Mouse (Mus musculus) cerebellum, adult 2 months (tissue): Measurements from ENCODE around the gene Dhx30. TPM values are rescaled to one million over a fixed set of nuclear protein-coding genes. Genes with fewer than 3 reads are reported as not detected.

Experiments
- DNase-seq, 2 experiments: peaks; one replicate each; pipeline ENCODE4 v3.0.0; 2021
- H3K27ac ChIP-seq: fragments of 200-500 bp; 2 replicates; pipeline ENCODE4 v1.5.1; 2012; ENCODE audit warnings: low read length, control low read depth, inconsistent platforms; ENCODE audit not compliant: insufficient read depth
- H3K27me3 ChIP-seq: fragments of 200-500 bp; 2 replicates; pipeline ENCODE4 v1.6.1; 2012; ENCODE audit warnings: inconsistent platforms, mild to moderate bottlenecking, low read length, moderate library complexity; ENCODE audit not compliant: control insufficient read depth, insufficient read depth
- H3K4me1 ChIP-seq: fragments of 200-500 bp; 2 replicates; pipeline ENCODE4 v1.6.1; 2011; ENCODE audit warnings: low read length; ENCODE audit not compliant: control insufficient read depth, insufficient read depth
- H3K4me3 ChIP-seq: fragments of 200-500 bp; replicated peaks from 2 replicates; pipeline ENCODE3; 2011; ENCODE audit warnings: mild to moderate bottlenecking, low read depth, low read length, control low read depth; ENCODE audit not compliant: insufficient read depth
- CTCF ChIP-seq: fragments of 200-500 bp; IDR thresholded peaks from 2 replicates; pipeline ENCODE4 v1.5.1; 2011; ENCODE audit warnings: low read depth, mild to moderate bottlenecking, control low read depth, low read length, moderate library complexity, borderline replicate concordance; ENCODE audit not compliant: insufficient read depth
- POLR2A ChIP-seq: fragments of 200-500 bp; IDR thresholded peaks from 2 replicates; pipeline ENCODE4 v1.6.1; 2011; ENCODE audit warnings: low read length, control low read depth, borderline replicate concordance; ENCODE audit not compliant: insufficient read depth
- WGBS: fragments of 180-500 bp; shearing (Covaris S2); methylation state at CpG from one replicate; pipeline ENCODE4 v1.1.7; 2018; 5-methylcytosine and 5-hydroxymethylcytosine counted together
- polyA plus RNA-seq: library from polyadenylated mRNA; depleted of rRNA; stranded (reverse); fragments of >200 nt; gene quantifications from 2 replicates; pipeline ENCODE4 v1.2.3, GENCODE M21; 2012

Gene Dhx30
- polyA plus RNA-seq, 1 experiment = 155 TPM

DNA sequence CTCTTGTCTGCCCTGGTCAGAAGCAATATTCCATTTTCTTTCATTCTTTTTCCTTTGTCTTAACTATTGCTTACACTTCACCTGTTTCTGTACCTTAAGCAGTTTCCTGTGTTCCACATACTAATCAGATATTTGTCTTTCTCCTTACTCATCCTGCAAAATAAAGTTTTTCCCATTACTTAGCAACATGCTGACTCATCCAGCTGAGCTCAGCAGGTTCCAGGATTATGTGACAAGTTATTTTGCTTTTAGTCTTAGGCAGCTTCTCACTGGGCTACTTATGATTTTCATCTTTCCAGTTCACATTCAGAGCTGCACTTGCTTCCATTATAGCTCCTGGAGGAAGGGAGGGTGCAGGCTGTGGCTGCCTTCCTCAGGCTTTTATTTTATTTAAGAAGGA lies 53.0 kb downstream of the Dhx30 start:
- TF ChIP-seq CTCF = no peak
- no peak for TF ChIP-seq POLR2A

DNA sequence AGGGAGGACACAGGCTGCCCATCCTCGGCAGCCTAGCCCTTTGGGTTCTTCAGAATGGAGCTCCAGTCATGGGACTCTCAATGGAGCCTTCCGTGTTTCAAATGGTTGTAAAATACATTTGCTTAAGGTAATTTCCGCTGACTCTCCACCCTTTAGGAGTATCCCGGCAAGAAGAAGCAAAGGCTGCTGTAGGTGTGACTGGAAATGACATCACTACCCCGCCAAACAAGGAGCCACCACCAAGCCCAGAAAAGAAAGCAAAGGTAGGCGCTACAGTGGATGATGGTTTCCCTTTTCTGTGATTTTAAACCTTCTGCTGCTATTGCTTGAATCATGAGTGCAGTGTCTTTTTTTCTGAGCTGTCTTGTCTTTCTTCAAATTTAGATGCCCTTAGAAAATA lies 54.8 kb downstream of the Dhx30 start:
- TF ChIP-seq POLR2A (no peak), CTCF (no peak)
- Histone ChIP-seq H3K4me1 (peaks cover 13% of the 10 kb centered on the region), H3K27me3 (no peaks in the 10 kb centered on the region), H3K4me3 (peak overlapping the region; percentile 6), H3K27ac (peak overlapping the region; percentile 56)
- no peak for DNase-seq
- 70% methylated on average over 6 of the region's 6 CpGs for WGBS

More for the DNA sequence above, 53.0 kb downstream of the Dhx30 start:
- DNase-seq = no peak
- Histone ChIP-seq H3K4me1 (peaks cover 13% of the 10 kb centered on the region), H3K27ac (no peak overlapping the region), H3K4me3 (no peak overlapping the region), H3K27me3 (no peaks in the 10 kb centered on the region)

- peak overlapping the region; percentile 56 for H3K27ac ChIP-seq
- H3K4me3 ChIP-seq = peak overlapping the region; percentile 6
- peaks cover 13% of the 10 kb centered on the region for H3K4me1 ChIP-seq
- 16% methylated on average over 7 of the region's 7 CpGs for WGBS
- TF ChIP-seq POLR2A (no peak), CTCF (no peak)
- DNase-seq = peak; percentile 55 to 66
- no peaks in the 10 kb centered on the region for H3K27me3 ChIP-seq
These were observed 55.2 kb downstream of the Dhx30 start for GRCm38 (mm10) chr9:110062405-110062804.

GRCm38 (mm10) chr9:110060761-110061160 lies 56.9 kb downstream of the Dhx30 start:
- Histone ChIP-seq H3K4me3 (no peak overlapping the region), H3K27me3 (no peaks in the 10 kb centered on the region), H3K27ac (peak overlapping the region; percentile 72), H3K4me1 (peaks cover 13% of the 10 kb centered on the region)
- TF ChIP-seq POLR2A (no peak), CTCF (no peak)
- WGBS = 37% methylated on average over 2 of the region's 2 CpGs
- DNase-seq = no peak

GRCm38 (mm10) chr9:110057200-110057599 lies 60.4 kb downstream of the Dhx30 start:
- 97% methylated on average over 1 of the region's 1 CpGs for WGBS
- Histone ChIP-seq H3K27me3 (no peaks in the 10 kb centered on the region), H3K4me3 (no peak overlapping the region), H3K27ac (no peak overlapping the region), H3K4me1 (peaks cover 9% of the 10 kb centered on the region)
- TF ChIP-seq CTCF = no peak
- no peak for TF ChIP-seq POLR2A
- DNase-seq = no peak

DNA sequence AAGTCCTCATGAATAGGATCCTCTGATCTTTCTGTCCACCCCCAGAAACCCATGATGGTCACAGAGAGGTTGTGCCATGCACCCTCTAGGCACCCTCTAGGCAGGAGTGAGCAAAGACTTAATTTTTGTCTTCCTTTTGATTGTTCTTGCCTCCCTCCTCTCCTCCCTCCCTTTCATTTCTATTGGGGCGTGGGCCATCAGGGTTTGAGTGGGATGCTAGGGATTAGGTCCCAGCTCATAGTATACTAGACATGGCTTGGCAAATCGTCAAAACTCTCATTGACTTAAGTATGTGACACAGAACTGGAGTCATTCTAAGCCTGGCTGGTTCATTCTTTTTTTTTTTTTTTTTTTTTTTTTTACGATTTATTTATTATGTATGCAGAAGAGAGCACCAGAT lies 62.8 kb downstream of the Dhx30 start:
- DNase-seq = peak; percentile 46 to 55
- Histone ChIP-seq H3K27ac (peak overlapping the region; percentile 87), H3K27me3 (no peaks in the 10 kb centered on the region), H3K4me1 (peaks cover 2% of the 10 kb centered on the region; the same call in 1 of the 2 replicates), H3K4me3 (peak overlapping the region; percentile 98)
- no peak for TF ChIP-seq POLR2A
- no peak for TF ChIP-seq CTCF
- WGBS = 13% methylated on average over 3 of the region's 3 CpGs

- no peak for TF ChIP-seq POLR2A
- TF ChIP-seq CTCF = no peak
- 7% methylated on average over 2 of the region's 2 CpGs for WGBS
- Histone ChIP-seq H3K4me3 (peak overlapping the region; percentile 98), H3K27me3 (no peaks in the 10 kb centered on the region), H3K27ac (peak overlapping the region; percentile 92; the same call in 1 of the 2 replicates), H3K4me1 (peaks cover 2% of the 10 kb centered on the region; the same call in 1 of the 2 replicates)
- DNase-seq = no peak
These were observed 63.6 kb downstream of the Dhx30 start for GRCm38 (mm10) chr9:110054080-110054421.

DNA sequence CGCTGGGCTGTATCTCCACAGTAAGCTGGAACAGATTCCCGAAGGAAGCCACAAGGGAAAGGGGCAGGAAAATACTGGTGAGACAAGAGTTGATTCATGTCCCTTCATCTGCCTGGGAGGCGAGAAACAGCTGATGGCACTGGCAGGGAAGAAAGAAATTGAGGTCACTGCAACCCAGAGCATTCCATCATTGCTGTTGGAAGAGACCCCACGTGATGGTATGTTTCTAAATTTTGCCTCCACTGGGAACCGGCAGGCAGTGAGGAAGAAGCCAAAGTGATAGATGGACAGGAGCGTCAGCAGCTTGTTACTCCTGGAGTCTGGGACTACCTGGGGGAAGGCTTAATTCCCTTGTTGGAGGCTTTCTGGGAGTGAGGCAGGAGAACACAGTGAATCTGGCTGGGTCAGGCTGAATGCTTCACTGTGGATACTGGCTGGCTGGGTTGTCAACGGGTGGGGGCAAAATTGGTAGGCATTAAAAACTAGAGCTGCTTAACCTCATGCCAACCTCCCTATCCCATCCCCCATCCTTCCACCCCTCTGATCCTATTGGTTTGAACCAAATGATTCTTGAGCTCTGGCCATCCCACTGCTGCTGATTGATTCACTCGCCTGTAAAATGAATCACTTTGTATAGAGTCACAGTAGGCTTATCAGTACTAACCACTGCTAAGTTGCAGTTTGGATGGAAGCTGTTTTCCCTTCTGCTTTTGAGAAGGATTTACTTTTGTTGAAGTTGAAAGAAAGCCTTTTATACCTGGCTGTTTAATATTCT lies 64.1 kb downstream of the Dhx30 start:
- Histone ChIP-seq H3K27me3 (no peaks in the 10 kb centered on the region), H3K4me1 (peaks cover 2% of the 10 kb centered on the region; the same call in 1 of the 2 replicates), H3K27ac (peak overlapping the region; percentile 92), H3K4me3 (peak overlapping the region; percentile 98)
- TF ChIP-seq CTCF (no peak), POLR2A (peak; percentile 72; the same call in 1 of the 2 replicates)
- WGBS = 2% methylated on average over 8 of the region's 8 CpGs
- peak; percentile 89 to 94 for DNase-seq
